Mouse (Mus musculus): ENCODE results near the gene Amigo2. TPM values are rescaled to one million over a fixed set of nuclear protein-coding genes. Genes with fewer than 3 reads are reported as not detected.

Amigo2 gene
- polyA plus RNA-seq (2015; fragmentation: Nextera tagmentation; extraction: Ambion mirVana): 2.5 and 3.2 TPM in 2 replicates

- Histone ChIP-seq H3K9me3 (no peaks in the 10 kb centered on the region), H3K4me2 (peak within 1 kb of the TSS; percentile 88), H3K36me3 (no peaks in the 10 kb centered on the region), H3K27ac (replicated peaks) (peak within 1 kb of the TSS; percentile 71), H3K9ac (peak within 1 kb of the TSS; percentile 90), H3K27me3 (replicated peaks) (peaks cover 37% of the 10 kb centered on the region), H3K4me1 (peaks cover 20% of the 10 kb centered on the region), H3K4me3 (peak within 1 kb of the TSS; percentile 78)
- peak; percentile 31; the same call in 1 of the 2 replicates for ATAC-seq (ENCODE audit: extremely low read depth, insufficient number of reproducible peaks, low FRiP score, low TSS enrichment)
- under 1% methylated on average over 112 of the region's 125 CpGs for WGBS
Observed at GRCm38 (mm10) chr15:97246911-97247790, at the start of gene Amigo2, which contains the start of gene Pced1b. Amigo2 (minus strand) TSS chr15:97247287. Pced1b (plus strand) TSS chr15:97247107.

- Histone ChIP-seq H3K27me3 (replicated peaks) (no peaks in the 10 kb centered on the region), H3K36me3 (no peaks in the 10 kb centered on the region; the same call in 1 of the 2 replicates), H3K27ac (replicated peaks) (no peak overlapping the region), H3K4me3 (no peak overlapping the region), H3K9ac (no peak overlapping the region), H3K4me1 (no peaks in the 10 kb centered on the region), H3K9me3 (no peaks in the 10 kb centered on the region), H3K4me2 (no peak overlapping the region)
- WGBS: 63% methylated on average over 21 of the region's 21 CpGs
- no peak for ATAC-seq (ENCODE audit: extremely low read depth, insufficient number of reproducible peaks, low FRiP score, low TSS enrichment)
Observed at GRCm38 (mm10) chr15:97291291-97292050, 44.4 kb upstream of the Amigo2 start.

GRCm38 (mm10) chr15:97290351-97290750 lies 43.3 kb upstream of the Amigo2 start:
- H3K36me3 ChIP-seq: no peaks in the 10 kb centered on the region; the same call in 1 of the 2 replicates
- H3K9ac ChIP-seq: no peak overlapping the region
- H3K27me3 ChIP-seq (replicated peaks): no peaks in the 10 kb centered on the region
- 79% methylated on average over 6 of the region's 6 CpGs for WGBS
- H3K4me2 ChIP-seq: no peak overlapping the region
- H3K9me3 ChIP-seq: no peaks in the 10 kb centered on the region
- H3K4me1 ChIP-seq: no peaks in the 10 kb centered on the region
- no peak overlapping the region for H3K4me3 ChIP-seq
- ATAC-seq (ENCODE audit: extremely low read depth, insufficient number of reproducible peaks, low FRiP score, low TSS enrichment): no peak
- H3K27ac ChIP-seq (replicated peaks): no peak overlapping the region

- no peak overlapping the region for H3K9ac ChIP-seq
- H3K27ac ChIP-seq (replicated peaks): no peak overlapping the region
- no peaks in the 10 kb centered on the region for H3K9me3 ChIP-seq
- ATAC-seq (ENCODE audit: extremely low read depth, insufficient number of reproducible peaks, low FRiP score, low TSS enrichment): no peak
- 0 out of 2 replicates have a peak, but pooled peaks cover 2% of the 10 kb centered on the region for H3K4me1 ChIP-seq
- WGBS: 70% methylated on average over 4 of the region's 4 CpGs
- H3K36me3 ChIP-seq: no peaks in the 10 kb centered on the region; the same call in 1 of the 2 replicates
- H3K4me3 ChIP-seq: no peak overlapping the region
- no peak overlapping the region for H3K4me2 ChIP-seq
- no peaks in the 10 kb centered on the region for H3K27me3 ChIP-seq (replicated peaks)
Observed at GRCm38 (mm10) chr15:97289176-97289575, 42.1 kb upstream of the Amigo2 start.

GRCm38 (mm10) chr15:97288690-97289089 lies 41.6 kb upstream of the Amigo2 start:
- no peak overlapping the region for H3K27ac ChIP-seq (replicated peaks)
- H3K9ac ChIP-seq: no peak overlapping the region
- H3K9me3 ChIP-seq: no peaks in the 10 kb centered on the region
- no peak overlapping the region for H3K4me2 ChIP-seq
- H3K4me1 ChIP-seq: 0 out of 2 replicates have a peak, but pooled peaks cover 3% of the 10 kb centered on the region
- no peaks in the 10 kb centered on the region; the same call in 1 of the 2 replicates for H3K36me3 ChIP-seq
- 81% methylated on average over 13 of the region's 13 CpGs for WGBS
- no peak overlapping the region for H3K4me3 ChIP-seq
- H3K27me3 ChIP-seq (replicated peaks): no peaks in the 10 kb centered on the region
- ATAC-seq (ENCODE audit: extremely low read depth, insufficient number of reproducible peaks, low FRiP score, low TSS enrichment): no peak

GRCm38 (mm10) chr15:97287436-97288143 lies 40.5 kb upstream of the Amigo2 start:
- no peak overlapping the region for H3K4me3 ChIP-seq

GRCm38 (mm10) chr15:97286731-97287130 lies 39.6 kb upstream of the Amigo2 start:
- Histone ChIP-seq H3K9ac (no peak overlapping the region), H3K9me3 (no peaks in the 10 kb centered on the region), H3K4me3 (no peak overlapping the region), H3K27ac (replicated peaks) (no peak overlapping the region), H3K4me1 (0 out of 2 replicates have a peak, but pooled peaks cover 7% of the 10 kb centered on the region), H3K36me3 (no peaks in the 10 kb centered on the region), H3K4me2 (no peak overlapping the region), H3K27me3 (replicated peaks) (no peaks in the 10 kb centered on the region)
- ATAC-seq (ENCODE audit: extremely low read depth, insufficient number of reproducible peaks, low FRiP score, low TSS enrichment): no peak
- WGBS: 82% methylated on average over 10 of the region's 10 CpGs

More at GRCm38 (mm10) chr15:97287436-97288143, 40.5 kb upstream of the Amigo2 start:
- Histone ChIP-seq H3K9me3 (no peaks in the 10 kb centered on the region), H3K36me3 (no peaks in the 10 kb centered on the region; the same call in 1 of the 2 replicates), H3K4me1 (0 out of 2 replicates have a peak, but pooled peaks cover 3% of the 10 kb centered on the region), H3K27me3 (replicated peaks) (no peaks in the 10 kb centered on the region), H3K27ac (replicated peaks) (no peak overlapping the region), H3K4me2 (no peak overlapping the region), H3K9ac (no peak overlapping the region)
- no peak for ATAC-seq (ENCODE audit: extremely low read depth, insufficient number of reproducible peaks, low FRiP score, low TSS enrichment)
- WGBS: 82% methylated on average over 5 of the region's 5 CpGs

GRCm38 (mm10) chr15:97285665-97286212 lies 38.7 kb upstream of the Amigo2 start:
- Histone ChIP-seq H3K9me3 (no peaks in the 10 kb centered on the region), H3K27me3 (replicated peaks) (no peaks in the 10 kb centered on the region), H3K36me3 (no peaks in the 10 kb centered on the region), H3K9ac (no peak overlapping the region), H3K4me3 (no peak overlapping the region), H3K4me1 (peaks cover 9% of the 10 kb centered on the region), H3K27ac (replicated peaks) (no peak overlapping the region), H3K4me2 (no peak overlapping the region)
- ATAC-seq (ENCODE audit: extremely low read depth, insufficient number of reproducible peaks, low FRiP score, low TSS enrichment): no peak
- 84% methylated on average over 10 of the region's 10 CpGs for WGBS

- 44% methylated on average over 5 of the region's 5 CpGs for WGBS
- ATAC-seq (ENCODE audit: extremely low read depth, insufficient number of reproducible peaks, low FRiP score, low TSS enrichment): no peak
- H3K27ac ChIP-seq (replicated peaks): no peak overlapping the region
- H3K27me3 ChIP-seq (replicated peaks): no peaks in the 10 kb centered on the region
- peaks cover 17% of the 10 kb centered on the region for H3K4me1 ChIP-seq
- no peaks in the 10 kb centered on the region for H3K9me3 ChIP-seq
- no peak overlapping the region for H3K4me2 ChIP-seq
- H3K9ac ChIP-seq: no peak overlapping the region
- H3K4me3 ChIP-seq: no peak overlapping the region
- H3K36me3 ChIP-seq: no peaks in the 10 kb centered on the region
Observed at GRCm38 (mm10) chr15:97284201-97284600, 37.1 kb upstream of the Amigo2 start.

- 64% methylated on average over 6 of the region's 6 CpGs for WGBS
- Histone ChIP-seq H3K27ac (replicated peaks) (no peak overlapping the region), H3K27me3 (replicated peaks) (no peaks in the 10 kb centered on the region), H3K4me1 (peaks cover 17% of the 10 kb centered on the region), H3K4me3 (no peak overlapping the region), H3K4me2 (no peak overlapping the region), H3K9me3 (no peaks in the 10 kb centered on the region), H3K9ac (no peak overlapping the region), H3K36me3 (no peaks in the 10 kb centered on the region)
- no peak for ATAC-seq (ENCODE audit: extremely low read depth, insufficient number of reproducible peaks, low FRiP score, low TSS enrichment)
Observed at GRCm38 (mm10) chr15:97282572-97282881, 35.4 kb upstream of the Amigo2 start.
